14 mouse cellular contexts compared by ENCODE assay signal in genomic region chr7:83037100-83037499, GRCm38 (mm10).
A peak's percentile ranks its signal among the peaks of the same experiment; 100 is the strongest.
DNase-seq lines count a peak whose midpoint lies in the region; ATAC-seq and TF ChIP-seq lines count a peak whose summit lies in the region.
"Had no signal": no experiment of that assay in that cellular context is flagged by ENCODE, and none has a peak within 500 bp of the region (broad histone marks: within the 10 kb centered on the region; RNA-seq: fewer than 3 reads in every experiment).

No protein-coding gene starts in this region.

- TF ChIP-seq CTCF in intestine, postnatal 0 days (IDR thresholded peaks at IDR 0.05; ENCODE audit: low read depth): no peak

- H3K4me1 ChIP-seq in midbrain, embryonic 10.5 days: peaks cover 35% of the 10 kb centered on the region
- 0 out of 2 replicates have a peak, but pooled peaks cover 6% of the 10 kb centered on the region for H3K4me1 ChIP-seq in midbrain, embryonic 15.5 days
- H3K4me1 ChIP-seq in limb, embryonic 10.5 days: peaks cover 23% of the 10 kb centered on the region
- no peaks in the 10 kb centered on the region; the same call in 1 of the 2 replicates for H3K4me1 ChIP-seq in intestine, postnatal 0 days (replicated peaks; ENCODE audit: control insufficient read depth, insufficient read depth, low read length)
- H3K4me1 ChIP-seq: liver, embryonic 15.5 days had no signal

- peaks cover 25% of the 10 kb centered on the region for H3K27me3 ChIP-seq in midbrain, embryonic 10.5 days (ENCODE audit: low read depth, poor library complexity, severe bottlenecking)
- H3K27me3 ChIP-seq in midbrain, embryonic 15.5 days (replicated peaks): no peaks in the 10 kb centered on the region
- no peaks in the 10 kb centered on the region for H3K27me3 ChIP-seq in limb, embryonic 10.5 days (ENCODE audit: low read depth, poor library complexity, severe bottlenecking)
- H3K27me3 ChIP-seq in intestine, postnatal 0 days (replicated peaks; ENCODE audit: control insufficient read depth, insufficient read depth, low read length): no peaks in the 10 kb centered on the region
- H3K27me3 ChIP-seq: liver, embryonic 15.5 days; neural tube, embryonic 13.5 days had no signal

- no peaks in the 10 kb centered on the region for H3K36me3 ChIP-seq in midbrain, embryonic 10.5 days
- H3K36me3 ChIP-seq in midbrain, embryonic 15.5 days (replicated peaks): no peaks in the 10 kb centered on the region
- no peaks in the 10 kb centered on the region for H3K36me3 ChIP-seq in limb, embryonic 10.5 days
- no peaks in the 10 kb centered on the region for H3K36me3 ChIP-seq in intestine, postnatal 0 days (ENCODE audit: control insufficient read depth, insufficient read depth)
- H3K36me3 ChIP-seq: liver, embryonic 15.5 days; neural tube, embryonic 13.5 days had no signal

- no peak overlapping the region for H3K9ac ChIP-seq in midbrain, embryonic 15.5 days
- H3K9ac ChIP-seq in intestine, postnatal 0 days (ENCODE audit: low read depth, low read length): no peak overlapping the region
- H3K9ac ChIP-seq: liver, embryonic 15.5 days; neural tube, embryonic 13.5 days had no signal

- peak overlapping the region; percentile 83 for H3K27ac ChIP-seq in midbrain, embryonic 10.5 days (replicated peaks)
- no peak overlapping the region for H3K27ac ChIP-seq in midbrain, embryonic 15.5 days
- peak overlapping the region; percentile 68; the same call in 1 of the 2 replicates for H3K27ac ChIP-seq in limb, embryonic 10.5 days
- no peak overlapping the region for H3K27ac ChIP-seq in intestine, postnatal 0 days (ENCODE audit: low read depth, low read length)
- H3K27ac ChIP-seq: liver, embryonic 15.5 days; neural tube, embryonic 13.5 days had no signal

- no peak; the same call in 1 of the 2 replicates for ATAC-seq in midbrain, embryonic 15.5 days (replicated peaks)
- ATAC-seq in intestine, postnatal 0 days: no peak

- no peak overlapping the region for H3K4me2 ChIP-seq in midbrain, embryonic 15.5 days
- no peak overlapping the region for H3K4me2 ChIP-seq in intestine, postnatal 0 days (replicated peaks; ENCODE audit: low read depth)
- H3K4me2 ChIP-seq: heart, embryonic 11.5 days; liver, embryonic 15.5 days; neural tube, embryonic 13.5 days had no signal

- DNase-seq in midbrain, embryonic 10.5 days (ENCODE audit: low spot score): peak; percentile 76
- peak; percentile 54 for DNase-seq in embryo, embryonic 9.5 days (ENCODE audit: extremely low spot score)
- no peak for DNase-seq in limb, embryonic 10.5 days (ENCODE audit: low spot score)
- no peak for DNase-seq in adrenal gland, postnatal 10 days
- DNase-seq in right cerebral cortex, postnatal 10 days (ENCODE audit: low spot score in 2 of 2): no peak
- DNase-seq: adrenal gland, adult 2 months; cerebellum, adult 8-10 months; layer of hippocampus, postnatal 36 days; thymus, postnatal 36 days had no signal

- H3K4me3 ChIP-seq in midbrain, embryonic 10.5 days: peak overlapping the region; percentile 18; the same call in 1 of the 2 replicates
- H3K4me3 ChIP-seq in midbrain, embryonic 15.5 days: no peak overlapping the region
- H3K4me3 ChIP-seq in limb, embryonic 10.5 days: no peak overlapping the region
- H3K4me3 ChIP-seq in intestine, postnatal 0 days (ENCODE audit: low read depth, low read length): no peak overlapping the region
- H3K4me3 ChIP-seq: liver, embryonic 15.5 days; neural tube, embryonic 13.5 days had no signal

- H3K9me3 ChIP-seq in midbrain, embryonic 10.5 days (replicated peaks): no peaks in the 10 kb centered on the region
- H3K9me3 ChIP-seq in midbrain, embryonic 15.5 days: no peaks in the 10 kb centered on the region
- no peaks in the 10 kb centered on the region for H3K9me3 ChIP-seq in limb, embryonic 10.5 days (replicated peaks)
- H3K9me3 ChIP-seq in intestine, postnatal 0 days (ENCODE audit: control insufficient read depth): no peaks in the 10 kb centered on the region
- H3K9me3 ChIP-seq: liver, embryonic 15.5 days; neural tube, embryonic 13.5 days had no signal

- WGBS in midbrain, embryonic 10.5 days: 1% methylated on average over 2 of the region's 2 CpGs
- WGBS in midbrain, embryonic 15.5 days: 3% methylated on average over 2 of the region's 2 CpGs
- WGBS in limb, embryonic 10.5 days: 2% methylated on average over 2 of the region's 2 CpGs
- 3% methylated on average over 2 of the region's 2 CpGs for WGBS in intestine, postnatal 0 days

Comparison
In these comparisons a context has a peak if more than half of its experiments do, and no peak if none do; other contexts are left out.
1. H3K27ac ChIP-seq: peak in midbrain, embryonic 10.5 days (single experiment) and limb, embryonic 10.5 days (single experiment); none in midbrain, embryonic 15.5 days (single experiment) and intestine, postnatal 0 days (single experiment).
2. DNase-seq: peak in midbrain, embryonic 10.5 days (single experiment) and embryo, embryonic 9.5 days (single experiment); none in limb, embryonic 10.5 days (single experiment), adrenal gland, postnatal 10 days (single experiment) and right cerebral cortex, postnatal 10 days (0 of 2).